Mouse (Mus musculus): ENCODE measurements at regions not wholly inside any gene's neighbourhood (a gene's known extent, or its start where the extent isn't known, plus 50 kb on each side); places are given as distances from the start of the nearest gene placed in this dataset.
A peak's percentile ranks its signal among the peaks of the same experiment; 100 is the strongest.

- Histone ChIP-seq H3K9me3 (ENCODE audit: control insufficient read depth, low read length) (no peaks in the 10 kb centered on the region), H3K4me1 (ENCODE audit: control insufficient read depth, insufficient read depth, low read length) (no peaks in the 10 kb centered on the region), H3K36me3 (ENCODE audit: control insufficient read depth, insufficient read depth, low read length) (no peaks in the 10 kb centered on the region), H3K27ac (ENCODE audit: low read depth, low read length) (no peak overlapping the region), H3K4me2 (ENCODE audit: low read depth, low read length) (no peak overlapping the region), H3K4me3 (ENCODE audit: low read depth, low read length) (no peak overlapping the region), H3K27me3 (ENCODE audit: control insufficient read depth, insufficient read depth, low read length) (no peaks in the 10 kb centered on the region), H3K9ac (replicated peaks; ENCODE audit: low read depth, low read length) (no peak overlapping the region)
- WGBS, result 88% methylated on average over 2 of the region's 2 CpGs
- ATAC-seq (ENCODE audit: low read depth), result no peak
These were observed 127.1 kb upstream of the Cp start for GRCm38 (mm10) chr3:19829752-19830151.

- H3K9me3 ChIP-seq (ENCODE audit: control insufficient read depth, low read length), result no peaks in the 10 kb centered on the region
- H3K27me3 ChIP-seq (ENCODE audit: control insufficient read depth, insufficient read depth, low read length), result no peaks in the 10 kb centered on the region
- H3K4me1 ChIP-seq (ENCODE audit: control insufficient read depth, insufficient read depth, low read length), result no peaks in the 10 kb centered on the region
- no peak overlapping the region for H3K4me2 ChIP-seq (ENCODE audit: low read depth, low read length)
- H3K27ac ChIP-seq (ENCODE audit: low read depth, low read length), result no peak overlapping the region
- no peak overlapping the region for H3K9ac ChIP-seq (replicated peaks; ENCODE audit: low read depth, low read length)
- H3K4me3 ChIP-seq (ENCODE audit: low read depth, low read length), result no peak overlapping the region
- H3K36me3 ChIP-seq (ENCODE audit: control insufficient read depth, insufficient read depth, low read length), result no peaks in the 10 kb centered on the region
- WGBS, result 83% methylated on average over 6 of the region's 6 CpGs
- ATAC-seq (ENCODE audit: low read depth), result no peak
These were observed 108.7 kb upstream of the Cp start for GRCm38 (mm10) chr3:19848031-19848735.

GRCm38 (mm10) chr3:19848736-19849269 lies 108.1 kb upstream of the Cp start:
- Histone ChIP-seq H3K27me3 (ENCODE audit: control insufficient read depth, insufficient read depth, low read length) (no peaks in the 10 kb centered on the region), H3K36me3 (ENCODE audit: control insufficient read depth, insufficient read depth, low read length) (no peaks in the 10 kb centered on the region), H3K4me2 (ENCODE audit: low read depth, low read length) (no peak overlapping the region), H3K27ac (ENCODE audit: low read depth, low read length) (no peak overlapping the region), H3K9ac (replicated peaks; ENCODE audit: low read depth, low read length) (no peak overlapping the region), H3K9me3 (ENCODE audit: control insufficient read depth, low read length) (no peaks in the 10 kb centered on the region), H3K4me3 (ENCODE audit: low read depth, low read length) (no peak overlapping the region), H3K4me1 (ENCODE audit: control insufficient read depth, insufficient read depth, low read length) (no peaks in the 10 kb centered on the region)
- 70% methylated on average over 1 of the region's 1 CpGs for WGBS
- no peak for ATAC-seq (ENCODE audit: low read depth)

GRCm38 (mm10) chr3:19882623-19883022 lies 74.2 kb upstream of the Cp start:
- H3K9me3 ChIP-seq (ENCODE audit: control insufficient read depth, low read length), result no peaks in the 10 kb centered on the region
- H3K9ac ChIP-seq (replicated peaks; ENCODE audit: low read depth, low read length), result no peak overlapping the region
- H3K4me1 ChIP-seq (ENCODE audit: control insufficient read depth, insufficient read depth, low read length), result no peaks in the 10 kb centered on the region
- H3K27me3 ChIP-seq (ENCODE audit: control insufficient read depth, insufficient read depth, low read length), result no peaks in the 10 kb centered on the region
- no peaks in the 10 kb centered on the region for H3K36me3 ChIP-seq (ENCODE audit: control insufficient read depth, insufficient read depth, low read length)
- H3K4me2 ChIP-seq (ENCODE audit: low read depth, low read length), result no peak overlapping the region
- whole genome bisulfite sequencing, result 78% methylated on average over 2 of the region's 2 CpGs
- H3K4me3 ChIP-seq (ENCODE audit: low read depth, low read length), result no peak overlapping the region
- H3K27ac ChIP-seq (ENCODE audit: low read depth, low read length), result no peak overlapping the region
- no peak for ATAC-seq (ENCODE audit: low read depth)

GRCm38 (mm10) chr3:19888405-19888804 lies 68.4 kb upstream of the Cp start:
- Histone ChIP-seq H3K27ac (ENCODE audit: low read depth, low read length) (no peak overlapping the region), H3K4me3 (ENCODE audit: low read depth, low read length) (no peak overlapping the region), H3K27me3 (ENCODE audit: control insufficient read depth, insufficient read depth, low read length) (no peaks in the 10 kb centered on the region), H3K36me3 (ENCODE audit: control insufficient read depth, insufficient read depth, low read length) (no peaks in the 10 kb centered on the region), H3K9me3 (ENCODE audit: control insufficient read depth, low read length) (no peaks in the 10 kb centered on the region), H3K4me1 (ENCODE audit: control insufficient read depth, insufficient read depth, low read length) (no peaks in the 10 kb centered on the region), H3K9ac (replicated peaks; ENCODE audit: low read depth, low read length) (no peak overlapping the region), H3K4me2 (ENCODE audit: low read depth, low read length) (no peak overlapping the region)
- no peak for ATAC-seq (ENCODE audit: low read depth)

GRCm38 (mm10) chr3:19894258-19894629 lies 62.6 kb upstream of the Cp start:
- Histone ChIP-seq H3K4me3 (ENCODE audit: low read depth, low read length) (peak overlapping the region; percentile 97), H3K4me1 (ENCODE audit: control insufficient read depth, insufficient read depth, low read length) (peaks cover 20% of the 10 kb centered on the region), H3K9ac (replicated peaks; ENCODE audit: low read depth, low read length) (0 out of 2 replicates have a peak overlapping the region, but pooled peaks have one; percentile 16), H3K27me3 (ENCODE audit: control insufficient read depth, insufficient read depth, low read length) (no peaks in the 10 kb centered on the region), H3K4me2 (ENCODE audit: low read depth, low read length) (peak overlapping the region; percentile 55), H3K27ac (ENCODE audit: low read depth, low read length) (no peak overlapping the region), H3K9me3 (ENCODE audit: control insufficient read depth, low read length) (no peaks in the 10 kb centered on the region), H3K36me3 (ENCODE audit: control insufficient read depth, insufficient read depth, low read length) (no peaks in the 10 kb centered on the region)
- no peak for ATAC-seq (ENCODE audit: low read depth)
- WGBS, result 5% methylated on average over 10 of the region's 10 CpGs

GRCm38 (mm10) chr3:19894630-19895578 lies 62.0 kb upstream of the Cp start:
- Histone ChIP-seq H3K27me3 (ENCODE audit: control insufficient read depth, insufficient read depth, low read length) (no peaks in the 10 kb centered on the region), H3K9ac (replicated peaks; ENCODE audit: low read depth, low read length) (peak overlapping the region; percentile 78), H3K4me3 (ENCODE audit: low read depth, low read length) (peak overlapping the region; percentile 97), H3K27ac (ENCODE audit: low read depth, low read length) (peak overlapping the region; percentile 81), H3K4me1 (ENCODE audit: control insufficient read depth, insufficient read depth, low read length) (peaks cover 20% of the 10 kb centered on the region), H3K36me3 (ENCODE audit: control insufficient read depth, insufficient read depth, low read length) (no peaks in the 10 kb centered on the region), H3K9me3 (ENCODE audit: control insufficient read depth, low read length) (no peaks in the 10 kb centered on the region), H3K4me2 (ENCODE audit: low read depth, low read length) (peak overlapping the region; percentile 91)
- ATAC-seq (ENCODE audit: low read depth), result peak; percentile 100
- under 1% methylated on average over 68 of the region's 68 CpGs for WGBS

GRCm38 (mm10) chr3:19895755-19896154 lies 61.1 kb upstream of the Cp start:
- Histone ChIP-seq H3K9me3 (ENCODE audit: control insufficient read depth, low read length) (no peaks in the 10 kb centered on the region), H3K9ac (replicated peaks; ENCODE audit: low read depth, low read length) (peak overlapping the region; percentile 78), H3K27ac (ENCODE audit: low read depth, low read length) (no peak overlapping the region), H3K4me3 (ENCODE audit: low read depth, low read length) (peak overlapping the region; percentile 97), H3K36me3 (ENCODE audit: control insufficient read depth, insufficient read depth, low read length) (no peaks in the 10 kb centered on the region), H3K4me2 (ENCODE audit: low read depth, low read length) (peak overlapping the region; percentile 91), H3K4me1 (ENCODE audit: control insufficient read depth, insufficient read depth, low read length) (peaks cover 20% of the 10 kb centered on the region), H3K27me3 (ENCODE audit: control insufficient read depth, insufficient read depth, low read length) (no peaks in the 10 kb centered on the region)
- ATAC-seq (ENCODE audit: low read depth), result no peak
- 40% methylated on average over 5 of the region's 5 CpGs for WGBS

GRCm38 (mm10) chr3:19897140-19897539 lies 59.7 kb upstream of the Cp start:
- 93% methylated on average over 3 of the region's 3 CpGs for WGBS
- Histone ChIP-seq H3K4me1 (ENCODE audit: control insufficient read depth, insufficient read depth, low read length) (peaks cover 20% of the 10 kb centered on the region), H3K9ac (replicated peaks; ENCODE audit: low read depth, low read length) (no peak overlapping the region), H3K36me3 (ENCODE audit: control insufficient read depth, insufficient read depth, low read length) (no peaks in the 10 kb centered on the region), H3K27ac (ENCODE audit: low read depth, low read length) (no peak overlapping the region), H3K27me3 (ENCODE audit: control insufficient read depth, insufficient read depth, low read length) (no peaks in the 10 kb centered on the region), H3K4me3 (ENCODE audit: low read depth, low read length) (no peak overlapping the region), H3K4me2 (ENCODE audit: low read depth, low read length) (no peak overlapping the region), H3K9me3 (ENCODE audit: control insufficient read depth, low read length) (no peaks in the 10 kb centered on the region)
- ATAC-seq (ENCODE audit: low read depth), result no peak
